Mouse (Mus musculus) forebrain, embryonic 11.5 days (tissue): ENCODE measurements around the gene Ccdc36. TPM values are rescaled to one million over a fixed set of nuclear protein-coding genes. Genes with fewer than 3 reads are reported as not detected.
A peak's percentile ranks its signal among the peaks of the same experiment; 100 is the strongest.

Source experiments
- ATAC-seq: fragments of 200-750 bp; cut with Nextera tagmentation; replicated peaks from 2 replicates; pipeline ENCODE4 v1.8.0; 2017; ENCODE audit warnings: moderate TSS enrichment; ENCODE audit not compliant: low FRiP score
- DNase-seq: peaks from one replicate; pipeline ENCODE4 v3.0.0-alpha.2; 2017; ENCODE audit warnings: low spot score
- H3K27ac ChIP-seq: fragments of 300-500 bp; sonication (generic); 2 replicates; pipeline ENCODE4 v1.5.1; 2014; ENCODE audit warnings: low read depth, low read length
- H3K27me3 ChIP-seq: fragments of 300-500 bp; sonication (generic); 2 replicates; pipeline ENCODE4 v1.6.1; 2014; ENCODE audit warnings: mild to moderate bottlenecking, low read length, mixed read lengths; ENCODE audit not compliant: control insufficient read depth, insufficient read depth
- H3K36me3 ChIP-seq: fragments of 300-500 bp; sonication (generic); 2 replicates; pipeline ENCODE4 v1.6.1; 2014; ENCODE audit warnings: mild to moderate bottlenecking, low read length, moderate library complexity, mixed read lengths; ENCODE audit not compliant: control insufficient read depth, insufficient read depth
- H3K4me1 ChIP-seq: fragments of 300-500 bp; sonication (generic); replicated peaks from 2 replicates; pipeline ENCODE4 v1.6.1; 2014; ENCODE audit warnings: low read length, mixed read lengths; ENCODE audit not compliant: control insufficient read depth, insufficient read depth
- H3K4me2 ChIP-seq: fragments of 300-500 bp; sonication (generic); 2 replicates; pipeline ENCODE4 v1.6.1; 2014; ENCODE audit warnings: low read depth, mild to moderate bottlenecking, low read length, moderate library complexity, mixed read lengths; ENCODE audit not compliant: severe bottlenecking
- H3K4me3 ChIP-seq: fragments of 300-500 bp; sonication (generic); 2 replicates; pipeline ENCODE4 v1.5.1; 2014; ENCODE audit warnings: low read depth, low read length
- H3K9ac ChIP-seq: fragments of 300-500 bp; sonication (generic); 2 replicates; pipeline ENCODE4 v1.6.1; 2014; ENCODE audit warnings: low read length
- H3K9me3 ChIP-seq: fragments of 300-500 bp; sonication (generic); 2 replicates; pipeline ENCODE4 v1.6.1; 2016; ENCODE audit warnings: low read length, mixed read lengths; ENCODE audit not compliant: control insufficient read depth
- WGBS: fragments of 180-500 bp; shearing (Covaris S2); extraction: QIAGEN DNeasy Blood & Tissue Kit; methylation state at CpG from one replicate; pipeline ENCODE4 v1.1.7; 2014; 5-methylcytosine and 5-hydroxymethylcytosine counted together
- polyA plus RNA-seq: library from polyadenylated mRNA; unstranded; fragments of >200 nt; fragmentation: Nextera tagmentation; extraction: Ambion mirVana; gene quantifications from 2 replicates; pipeline ENCODE4 v1.2.1, GENCODE M21; 2014

Gene Ccdc36
- 0.69 and 0.89 TPM in 2 replicates for polyA plus RNA-seq

DNA sequence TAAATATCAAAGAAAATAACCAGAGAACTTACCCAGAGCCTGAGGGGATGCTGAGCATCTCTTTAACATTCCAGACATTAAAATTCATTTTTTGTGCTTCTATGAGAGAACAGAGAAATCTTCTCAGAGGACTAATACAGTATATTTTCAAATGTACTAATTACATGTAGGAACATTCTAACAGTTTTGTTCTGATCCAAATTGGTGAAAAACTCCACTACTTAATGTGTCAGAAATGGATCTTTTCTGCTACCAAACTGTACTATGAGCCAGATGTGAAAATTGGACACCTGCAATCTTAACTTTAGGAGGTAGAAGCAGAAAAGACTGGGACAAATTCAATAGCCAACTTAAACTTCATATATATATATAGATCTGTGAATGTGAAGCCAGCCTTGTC is at the start of gene Ccdc36:
Gene Ccdc36, minus strand, starts transcription at position 101 of the 400 bp plus-strand sequence.
- no peaks in the 10 kb centered on the region for H3K27me3 ChIP-seq

GRCm38 (mm10) chr9:108474528-108474927 is 46.2 kb upstream of the Ccdc36 start:
- H3K4me1 ChIP-seq: peaks cover 9% of the 10 kb centered on the region; the same call in 1 of the 2 replicates
- H3K27me3 ChIP-seq: no peaks in the 10 kb centered on the region
- ATAC-seq (no peak), DNase-seq (no peak)
- no peak overlapping the region for H3K9ac ChIP-seq
- WGBS: 50% methylated on average over 1 of the region's 1 CpGs
- H3K4me3 ChIP-seq: no peak overlapping the region
- no peak overlapping the region for H3K4me2 ChIP-seq
- no peak overlapping the region for H3K27ac ChIP-seq
- no peaks in the 10 kb centered on the region for H3K9me3 ChIP-seq
- H3K36me3 ChIP-seq: no peaks in the 10 kb centered on the region

More for the DNA sequence above, at the start of gene Ccdc36:
- no peak for DNase-seq
- no peak within 1 kb of the TSS for H3K4me3 ChIP-seq
- H3K4me2 ChIP-seq: no peak within 1 kb of the TSS
- H3K9ac ChIP-seq: no peak within 1 kb of the TSS
- H3K9me3 ChIP-seq: no peaks in the 10 kb centered on the region
- H3K27ac ChIP-seq: no peak within 1 kb of the TSS
- no peaks in the 10 kb centered on the region for H3K4me1 ChIP-seq
- no peaks in the 10 kb centered on the region for H3K36me3 ChIP-seq
- ATAC-seq: no peak

DNA sequence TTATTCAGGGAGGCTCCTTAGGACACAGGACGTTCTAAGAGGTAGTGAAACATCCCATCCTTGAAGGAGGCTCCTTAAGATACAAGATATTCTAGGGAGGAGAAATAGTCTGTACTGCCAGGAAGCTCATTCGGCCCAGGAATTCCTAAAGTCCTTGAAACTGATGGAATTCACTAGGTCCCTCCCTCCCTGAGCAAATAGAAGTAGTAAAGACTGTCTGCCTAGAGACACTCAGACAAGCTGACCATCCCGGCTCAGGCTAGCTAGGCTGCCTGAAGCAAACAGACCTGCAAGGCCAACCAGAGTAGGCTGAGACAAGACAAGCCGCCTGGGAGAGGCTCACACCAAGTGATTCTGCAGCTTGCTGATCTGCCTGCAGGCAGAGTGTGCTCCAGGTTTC is 41.6 kb upstream of the Ccdc36 start:
- H3K36me3 ChIP-seq: no peaks in the 10 kb centered on the region
- no peak overlapping the region for H3K4me3 ChIP-seq
- no peaks in the 10 kb centered on the region for H3K27me3 ChIP-seq
- no peak overlapping the region for H3K4me2 ChIP-seq
- no peak overlapping the region for H3K9ac ChIP-seq
- no peaks in the 10 kb centered on the region for H3K9me3 ChIP-seq
- WGBS: 78% methylated on average over 4 of the region's 4 CpGs
- DNase-seq (no peak), ATAC-seq (no peak)
- H3K27ac ChIP-seq: no peak overlapping the region
- no peaks in the 10 kb centered on the region for H3K4me1 ChIP-seq

DNA sequence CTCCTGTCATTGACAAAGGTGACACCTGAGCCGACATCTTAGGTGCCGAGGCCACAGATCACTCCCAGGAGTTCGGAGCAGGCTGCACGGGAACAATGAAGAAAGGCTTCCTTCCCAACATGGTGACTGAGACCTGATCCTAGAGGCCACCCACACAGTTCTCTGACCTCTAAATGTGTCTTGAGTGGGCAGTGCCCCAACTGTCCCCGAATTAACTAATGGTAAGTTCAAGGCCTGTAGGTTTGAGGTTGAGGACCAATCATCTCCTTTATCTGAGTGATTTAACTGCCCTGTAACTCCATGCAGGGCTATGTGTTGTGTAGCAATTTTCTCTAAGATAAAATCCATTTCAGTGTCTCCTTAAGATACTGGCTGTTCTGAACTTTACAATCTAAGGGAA is 41.1 kb upstream of the Ccdc36 start:
- Histone ChIP-seq H3K4me3 (no peak overlapping the region), H3K9ac (no peak overlapping the region), H3K9me3 (no peaks in the 10 kb centered on the region), H3K27me3 (no peaks in the 10 kb centered on the region), H3K4me1 (no peaks in the 10 kb centered on the region), H3K27ac (no peak overlapping the region), H3K4me2 (no peak overlapping the region), H3K36me3 (no peaks in the 10 kb centered on the region)
- no peak for ATAC-seq
- WGBS: 81% methylated on average over 5 of the region's 5 CpGs
- no peak for DNase-seq

- Histone ChIP-seq H3K9me3 (no peaks in the 10 kb centered on the region), H3K9ac (no peak overlapping the region), H3K4me3 (no peak overlapping the region), H3K27me3 (no peaks in the 10 kb centered on the region), H3K4me1 (peaks cover 2% of the 10 kb centered on the region; the same call in 1 of the 2 replicates), H3K4me2 (no peak overlapping the region), H3K27ac (no peak overlapping the region), H3K36me3 (peaks cover 12% of the 10 kb centered on the region; the same call in 1 of the 2 replicates)
- no peak for ATAC-seq
- WGBS: 90% methylated on average over 2 of the region's 2 CpGs
- DNase-seq: no peak
Measured at GRCm38 (mm10) chr9:108466219-108466618, 37.9 kb upstream of the Ccdc36 start.

- DNase-seq: no peak
- H3K27ac ChIP-seq: no peak overlapping the region
- H3K27me3 ChIP-seq: no peaks in the 10 kb centered on the region
- peaks cover 4% of the 10 kb centered on the region; the same call in 1 of the 2 replicates for H3K4me1 ChIP-seq
- peaks cover 12% of the 10 kb centered on the region; the same call in 1 of the 2 replicates for H3K36me3 ChIP-seq
- no peak overlapping the region for H3K4me3 ChIP-seq
- WGBS: 97% methylated on average over 9 of the region's 9 CpGs
- no peak overlapping the region for H3K4me2 ChIP-seq
- H3K9ac ChIP-seq: no peak overlapping the region
- no peak for ATAC-seq
- no peaks in the 10 kb centered on the region for H3K9me3 ChIP-seq
Measured at GRCm38 (mm10) chr9:108463713-108464112, 35.4 kb upstream of the Ccdc36 start.

GRCm38 (mm10) chr9:108462192-108462591 is 33.9 kb upstream of the Ccdc36 start:
- Histone ChIP-seq H3K27me3 (no peaks in the 10 kb centered on the region), H3K27ac (no peak overlapping the region), H3K4me3 (no peak overlapping the region), H3K9me3 (no peaks in the 10 kb centered on the region), H3K4me2 (no peak overlapping the region), H3K4me1 (peaks cover 4% of the 10 kb centered on the region; the same call in 1 of the 2 replicates), H3K9ac (no peak overlapping the region), H3K36me3 (peaks cover 12% of the 10 kb centered on the region; the same call in 1 of the 2 replicates)
- ATAC-seq: no peak
- 96% methylated on average over 10 of the region's 10 CpGs for WGBS
- DNase-seq: no peak

GRCm38 (mm10) chr9:108461675-108462074 is 33.4 kb upstream of the Ccdc36 start:
- WGBS: 88% methylated on average over 5 of the region's 5 CpGs
- Histone ChIP-seq H3K4me1 (peaks cover 4% of the 10 kb centered on the region; the same call in 1 of the 2 replicates), H3K9me3 (no peaks in the 10 kb centered on the region), H3K9ac (peak overlapping the region; percentile 86; the same call in 1 of the 2 replicates), H3K36me3 (peaks cover 12% of the 10 kb centered on the region; the same call in 1 of the 2 replicates), H3K27ac (no peak overlapping the region), H3K4me3 (peak overlapping the region; percentile 91), H3K27me3 (no peaks in the 10 kb centered on the region), H3K4me2 (peak overlapping the region; percentile 92)
- no peak for DNase-seq
- ATAC-seq: no peak

DNA sequence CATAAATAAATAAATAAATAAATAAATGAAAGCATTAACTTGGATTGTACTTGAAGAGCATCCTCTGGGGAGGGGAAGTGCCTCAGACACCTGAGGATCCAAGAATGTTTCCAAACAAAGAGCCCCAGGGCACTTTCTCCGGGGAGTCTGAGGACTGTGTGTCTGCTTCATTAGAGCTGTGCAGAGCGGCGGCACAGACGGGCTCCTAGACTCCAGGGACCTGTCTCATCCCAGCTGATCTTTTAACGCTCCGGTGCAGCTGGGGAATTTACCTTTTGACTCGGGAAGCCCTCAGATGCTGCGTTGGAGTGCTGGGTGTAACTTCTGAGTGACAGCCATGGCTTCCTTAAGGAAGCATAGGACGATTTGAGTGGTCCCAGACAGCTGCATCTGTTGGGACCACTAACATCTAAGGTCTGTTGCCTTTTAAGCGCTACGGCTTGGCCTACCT is 32.9 kb upstream of the Ccdc36 start, which contains the start of gene Klhdc8b:
Gene Klhdc8b, minus strand, starts transcription at position 401 of the 451 bp plus-strand sequence.
- peak; percentile 14; the same call in 1 of the 2 replicates for ATAC-seq
- H3K9me3 ChIP-seq: no peaks in the 10 kb centered on the region
- peak within 1 kb of the TSS; percentile 92 for H3K4me2 ChIP-seq
- peaks cover 12% of the 10 kb centered on the region; the same call in 1 of the 2 replicates for H3K36me3 ChIP-seq
- H3K27ac ChIP-seq: peak within 1 kb of the TSS; percentile 55; the same call in 1 of the 2 replicates
- no peaks in the 10 kb centered on the region for H3K27me3 ChIP-seq
- WGBS: 24% methylated on average over 11 of the region's 11 CpGs
- H3K9ac ChIP-seq: peak within 1 kb of the TSS; percentile 86
- H3K4me1 ChIP-seq: peaks cover 4% of the 10 kb centered on the region; the same call in 1 of the 2 replicates
- H3K4me3 ChIP-seq: peak within 1 kb of the TSS; percentile 91
- DNase-seq: no peak
